Mouse (Mus musculus): ENCODE data around the gene Htra2.

Gene Htra2

GRCm38 (mm10) chr6:83069488-83070246 lies 14.6 kb upstream of the Htra2 start:
- DNase-seq (ENCODE audit: low spot score) = no peak

GRCm38 (mm10) chr6:83068706-83069487 lies 13.8 kb upstream of the Htra2 start:
- no peak for DNase-seq (ENCODE audit: low spot score)

- DNase-seq (ENCODE audit: low spot score) = no peak
These were observed 13.1 kb upstream of the Htra2 start for GRCm38 (mm10) chr6:83068221-83068620.

GRCm38 (mm10) chr6:83066441-83066840 lies 11.4 kb upstream of the Htra2 start:
- no peak for DNase-seq (ENCODE audit: low spot score)

GRCm38 (mm10) chr6:83065995-83066394 lies 10.9 kb upstream of the Htra2 start:
- DNase-seq (ENCODE audit: low spot score) = no peak

- no peak for DNase-seq (ENCODE audit: low spot score)
These were observed 3.7 kb upstream of the Htra2 start for GRCm38 (mm10) chr6:83058725-83059124.

GRCm38 (mm10) chr6:83057790-83058189 lies 2.7 kb upstream of the Htra2 start, which contains the start of gene Dqx1:
Dqx1 (plus strand) TSS chr6:83057844.
- DNase-seq (ENCODE audit: low spot score) = no peak

GRCm38 (mm10) chr6:83054074-83054851 lies 810 bp downstream of the Htra2 start, which contains the start of gene Aup1:
Aup1 (plus strand) TSS chr6:83054521.
- DNase-seq (ENCODE audit: low spot score) = peak; percentile 97

- no peak for DNase-seq (ENCODE audit: low spot score)
These were observed 1.7 kb downstream of the Htra2 start for GRCm38 (mm10) chr6:83053136-83053960.

GRCm38 (mm10) chr6:83049367-83049766 lies 5.7 kb downstream of the Htra2 start:
- no peak for DNase-seq (ENCODE audit: low spot score)

- DNase-seq (ENCODE audit: low spot score) = no peak
These were observed 10.3 kb downstream of the Htra2 start for GRCm38 (mm10) chr6:83044742-83045141.

- DNase-seq (ENCODE audit: low spot score) = no peak
These were observed 11.1 kb downstream of the Htra2 start for GRCm38 (mm10) chr6:83043993-83044392.

GRCm38 (mm10) chr6:83043561-83043960 lies 11.5 kb downstream of the Htra2 start:
- no peak for DNase-seq (ENCODE audit: low spot score)

- DNase-seq (ENCODE audit: low spot score) = no peak
These were observed 14.5 kb downstream of the Htra2 start for GRCm38 (mm10) chr6:83040601-83041000.

- peak; percentile 89 for DNase-seq (ENCODE audit: low spot score)
These were observed 16.5 kb downstream of the Htra2 start for GRCm38 (mm10) chr6:83038496-83039012.

- no peak for DNase-seq (ENCODE audit: low spot score)
These were observed 17.9 kb downstream of the Htra2 start for GRCm38 (mm10) chr6:83037188-83037587.

- DNase-seq (ENCODE audit: low spot score) = no peak
These were observed 20.5 kb downstream of the Htra2 start for GRCm38 (mm10) chr6:83034463-83035055.

GRCm38 (mm10) chr6:83033249-83034185 lies 21.6 kb downstream of the Htra2 start, which contains the start of the genes Dok1 and Loxl3:
Dok1 (minus strand) TSS chr6:83033471.
Loxl3 (plus strand) TSS chr6:83034173.
- peak; percentile 69 for DNase-seq (ENCODE audit: low spot score)

GRCm38 (mm10) chr6:83032769-83033191 lies 22.3 kb downstream of the Htra2 start:
- DNase-seq (ENCODE audit: low spot score) = no peak

All from c-Kit-positive CD71-positive TER-119-positive erythroid progenitor cells, embryonic 14.5 days (primary cell).